Mouse (Mus musculus) bone marrow, adult 2 months (tissue): ENCODE data around the gene Hmcn2.

ENCODE experiments used
- CTCF ChIP-seq: fragments of 200-500 bp; IDR thresholded peaks from 2 replicates; pipeline ENCODE4 v1.5.1; 2011; ENCODE audit warnings: low read length, control low read depth; ENCODE audit not compliant: control insufficient read depth, insufficient read depth
- POLR2A ChIP-seq: fragments of 200-500 bp; IDR thresholded peaks from 2 replicates; pipeline ENCODE4 v1.6.1; 2011; ENCODE audit warnings: low read depth, mild to moderate bottlenecking, control low read depth, low read length, borderline replicate concordance; ENCODE audit not compliant: control insufficient read depth

DNA sequence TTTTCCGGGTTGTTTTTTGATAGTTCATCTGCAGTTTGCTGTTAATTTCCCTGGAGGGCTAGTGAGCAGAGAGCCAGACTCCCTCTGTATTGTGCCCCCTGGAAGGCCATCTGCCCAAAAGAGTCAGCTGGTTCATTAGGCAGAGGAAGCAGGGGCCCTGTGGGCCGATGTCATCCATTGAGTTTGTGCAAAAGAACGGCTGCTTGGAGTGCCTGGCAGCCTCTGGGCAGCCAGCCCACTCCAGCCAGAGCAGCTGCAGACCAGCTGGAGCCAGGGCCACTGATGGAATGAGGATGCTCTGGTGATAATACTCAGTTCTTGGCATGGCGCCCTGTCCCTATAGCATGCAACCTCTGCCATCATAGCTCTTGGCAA lies 135.2 kb downstream of the Hmcn2 start:
- TF ChIP-seq CTCF (no peak), POLR2A (no peak)
